Mouse (Mus musculus) Patski (cell line): Measurements from ENCODE around the gene Nptn. TPM values are rescaled to one million over a fixed set of nuclear protein-coding genes. Genes with fewer than 3 reads are reported as not detected.

Experiments used
- ATAC-seq: fragments of 100-300 bp; one replicate; pipeline ENCODE4 v1.8.0; 2021
- CTCF ChIA-PET: fragments of 350-600 bp; sonication (Branson Sonifier 250); formaldehyde crosslinking; loops from one replicate; lab custom pipeline; 2022; ENCODE audit warnings: inconsistent platforms; lab: Charles Lee
- POLR2A ChIA-PET: fragments of 350-600 bp; sonication (Branson Sonifier 250); formaldehyde crosslinking; loops from one replicate; lab custom pipeline; 2022; ENCODE audit warnings: antibody characterized with exemption, inconsistent platforms; lab: Charles Lee
- DNase-seq: peaks from one replicate; pipeline ENCODE4 v3.0.0-alpha.2; 2011; ENCODE audit warnings: low read depth, low spot score
- H3K27me3 ChIP-seq: fragments of 371-371 bp; one replicate; pipeline ENCODE4 v1.5.1; 2021
- CTCF ChIP-seq: fragments of 100-300 bp; IDR thresholded peaks from one replicate; pipeline ENCODE4 v1.5.1; 2021
- in situ Hi-C: fragments of 300-500 bp; cut with MboI; formaldehyde crosslinking; loops from 3 replicates; pipeline ENCODE4 v1.11.1; 2018; ENCODE audit warnings: low pct_unique_long_range_greater_than_20kb, mixed read lengths
- polyA plus RNA-seq: library from polyadenylated mRNA; unstranded; gene quantifications from one replicate; pipeline ENCODE4 v1.2.3, GENCODE M21; 2021

Gene Nptn
- polyA plus RNA-seq, 1 experiment from 2014 or later: 424 TPM

DNA sequence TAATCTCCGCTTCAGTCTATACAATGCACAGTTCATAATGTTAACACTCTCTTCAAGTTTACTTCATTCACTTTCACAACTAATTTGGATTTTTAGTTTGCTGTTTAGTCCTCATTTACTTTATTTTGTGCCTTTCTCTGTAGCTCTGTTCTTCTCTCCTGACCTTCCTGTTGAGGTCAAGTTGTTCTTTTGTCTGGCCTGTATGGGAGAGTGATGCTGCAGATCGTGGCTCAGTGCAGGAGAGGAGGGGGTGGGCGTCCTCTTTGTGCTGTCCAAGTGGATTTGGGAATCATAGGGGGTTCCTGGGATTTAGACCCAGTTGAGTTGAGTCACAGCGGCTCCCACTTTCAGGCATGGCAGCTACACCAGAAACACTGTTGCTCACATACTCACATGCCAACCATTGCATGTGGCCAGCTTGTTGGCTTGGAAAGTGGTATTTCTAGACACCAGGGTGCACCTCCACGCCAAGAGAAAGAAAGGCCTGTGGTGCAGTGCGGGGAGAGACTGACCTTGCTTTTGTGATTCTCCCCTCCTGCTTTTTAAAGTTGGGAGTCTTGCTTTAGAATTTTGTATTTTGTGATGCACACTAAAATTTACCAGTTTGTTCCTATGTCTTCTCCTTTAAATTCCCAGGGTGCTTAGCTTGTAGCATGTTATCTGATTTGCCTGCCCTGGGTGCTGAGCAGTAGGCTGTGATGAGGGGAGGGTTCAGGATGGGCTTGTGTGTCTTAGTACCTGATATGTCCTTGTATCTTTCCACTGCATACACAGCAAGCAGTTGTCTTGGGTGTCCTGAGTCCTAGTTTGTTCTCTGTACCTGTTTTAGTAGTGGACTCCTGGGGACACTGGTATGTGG, 66.6 kb downstream of the Nptn start:
- in situ Hi-C loops: no loop called here
- CTCF ChIA-PET: no interaction called here
- no peaks in the 10 kb centered on the region for H3K27me3 ChIP-seq
- DNase-seq (no peak), ATAC-seq (no peak)
- POLR2A ChIA-PET: interaction anchor here (0.6 kb wide), 1 partner anchor 68 kb away, joined by 3 read pairs; no protein-coding TSS in a partner anchor
- TF ChIP-seq CTCF: no peak

DNA sequence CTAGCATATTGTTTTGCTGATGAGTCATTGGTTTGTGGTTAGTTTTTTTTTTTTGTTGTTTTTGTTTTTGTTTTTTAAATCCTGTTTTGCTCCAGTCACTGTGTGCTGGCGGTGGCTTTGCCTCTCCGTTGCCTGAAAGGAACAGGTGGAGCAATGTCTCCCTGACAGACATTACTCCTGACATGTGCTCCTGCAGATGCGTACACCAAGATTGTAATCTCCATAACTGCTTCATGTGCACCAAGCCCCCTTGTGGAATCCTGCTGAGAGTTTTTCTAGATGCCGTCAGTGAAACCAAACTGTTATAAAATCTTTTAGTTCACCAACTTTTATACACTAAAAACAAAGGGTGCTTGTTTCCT, 67.2 kb downstream of the Nptn start:
- no peaks in the 10 kb centered on the region for H3K27me3 ChIP-seq
- CTCF ChIA-PET: no interaction called here

DNA sequence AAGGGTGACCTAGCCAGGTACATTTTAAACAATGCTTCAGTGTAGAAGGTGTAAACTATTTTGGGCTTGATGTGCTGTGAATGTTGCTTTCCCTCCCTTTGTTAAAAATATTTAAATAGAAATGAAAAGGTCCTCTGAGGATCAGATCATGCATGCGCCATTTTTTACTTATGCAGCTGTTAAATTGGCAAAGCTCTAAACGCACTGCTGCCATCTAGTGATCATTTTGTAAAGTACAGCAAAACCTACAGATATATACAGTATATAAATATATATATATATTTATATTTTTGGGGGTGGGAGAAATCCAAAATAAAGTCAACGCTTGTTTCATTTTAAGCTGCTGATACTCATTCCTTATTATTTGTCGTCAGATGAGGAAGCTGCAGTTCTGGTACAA, 70.0 kb downstream of the Nptn start:
- ATAC-seq: no peak
- TF ChIP-seq CTCF: peak; percentile 51
- no peaks in the 10 kb centered on the region for H3K27me3 ChIP-seq
- ChIA-PET CTCF (interaction anchor here (0.9 to 2.5 kb wide), 7 partner anchors 10 to 110 kb away, joined by 3 to 19 read pairs (median 6); partner anchors contain the start of gene Nptn), POLR2A (interaction anchor here (0.7 kb wide), 1 partner anchor 69 kb away, joined by 3 read pairs; no protein-coding TSS in a partner anchor)
- in situ Hi-C loops: loop anchor here (5.0 kb wide), 1 partner anchor 110 kb away; no protein-coding TSS in a partner anchor
- no peak for DNase-seq

More for the DNA sequence above, 67.2 kb downstream of the Nptn start:
- in situ Hi-C loops: no loop called here
- no peak for ATAC-seq
- no peak for DNase-seq
- POLR2A ChIA-PET: no interaction called here
- no peak for TF ChIP-seq CTCF

DNA sequence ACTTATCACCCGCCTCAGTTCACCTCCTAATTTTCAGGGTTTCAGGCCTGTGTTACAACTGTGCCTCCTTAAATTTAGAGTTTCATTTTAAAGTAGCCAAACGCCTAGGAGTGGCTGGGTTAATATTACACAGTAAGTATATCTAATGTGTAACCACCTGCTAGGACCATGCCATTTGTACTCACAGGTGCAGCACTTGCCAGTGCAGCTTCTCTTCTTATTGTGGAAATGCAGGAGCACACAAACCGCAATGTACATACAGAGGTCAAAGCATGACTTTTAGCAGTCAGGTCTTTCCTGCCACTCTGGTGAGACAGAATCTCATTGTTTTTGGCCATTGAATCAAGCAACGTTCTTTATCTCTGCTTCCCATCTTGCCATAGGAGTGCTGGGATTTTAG, 72.5 kb downstream of the Nptn start:
- CTCF ChIA-PET: interaction anchor here (1.5 kb wide), 2 partner anchors 19 to 76 kb away, joined by 3 to 4 read pairs; no protein-coding TSS in a partner anchor

DNA sequence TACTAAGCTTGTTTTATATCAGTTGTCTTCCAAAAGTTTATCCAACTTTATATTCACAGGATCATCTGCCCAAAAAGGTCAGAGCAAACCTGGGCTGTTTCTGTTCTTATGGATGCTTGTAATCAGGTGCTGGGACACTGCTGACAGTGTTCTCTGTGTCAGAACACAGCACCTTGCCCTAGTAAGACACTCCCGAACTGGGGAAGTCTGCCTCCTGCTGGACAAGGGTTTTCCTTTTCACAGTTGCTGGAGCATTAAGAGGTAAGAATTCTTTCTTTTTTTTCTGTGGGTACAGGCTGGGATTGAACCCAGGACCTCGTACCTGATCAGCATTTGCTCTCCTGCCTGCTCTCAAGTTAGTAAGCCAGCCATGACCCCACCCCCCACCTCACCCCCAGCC, 74.4 kb downstream of the Nptn start:
- TF ChIP-seq CTCF: peak; percentile 45
- ATAC-seq (no peak), DNase-seq (no peak)
- in situ Hi-C loops: no loop called here
- POLR2A ChIA-PET: no interaction called here
- CTCF ChIA-PET: interaction anchor here (0.8 to 2.0 kb wide), 3 partner anchors 12 to 77 kb away, joined by 4 to 8 read pairs (median 5); partner anchors contain the start of gene Nptn
- H3K27me3 ChIP-seq: no peaks in the 10 kb centered on the region

More for the DNA sequence above, 72.5 kb downstream of the Nptn start:
- POLR2A ChIA-PET: no interaction called here
- TF ChIP-seq CTCF: no peak
- H3K27me3 ChIP-seq: no peaks in the 10 kb centered on the region
- DNase-seq (no peak), ATAC-seq (no peak)
- in situ Hi-C loops: loop anchor here (5.0 kb wide), 1 partner anchor 112 kb away; no protein-coding TSS in a partner anchor

DNA sequence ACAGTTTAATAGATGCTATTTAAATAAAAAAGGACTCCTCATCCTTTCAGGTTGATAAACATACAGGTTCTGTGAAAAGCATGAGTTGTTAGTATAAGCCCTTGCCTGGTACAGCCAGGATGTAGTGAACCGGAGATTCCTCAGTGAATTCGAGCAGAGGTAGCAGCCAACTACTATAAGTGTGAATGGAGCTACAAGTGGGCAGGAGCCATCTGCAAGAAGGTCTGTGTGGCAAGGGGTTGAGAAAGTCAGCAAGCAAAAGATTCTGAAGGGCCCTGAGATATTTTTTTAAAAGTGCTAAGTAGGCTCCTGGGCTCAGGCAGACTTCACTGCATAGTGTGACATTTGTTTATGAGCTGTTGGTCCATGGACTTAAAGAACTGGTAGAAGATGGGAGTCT, 74.8 kb downstream of the Nptn start:
- TF ChIP-seq CTCF: no peak
- ChIA-PET CTCF (interaction anchor here (1.9 to 2.0 kb wide), 3 partner anchors 18 to 78 kb away, joined by 4 to 8 read pairs (median 5); partner anchors contain the start of gene Nptn), POLR2A (no interaction called here)
- H3K27me3 ChIP-seq: no peaks in the 10 kb centered on the region
- in situ Hi-C loops: no loop called here
- no peak for DNase-seq
- no peak for ATAC-seq

DNA sequence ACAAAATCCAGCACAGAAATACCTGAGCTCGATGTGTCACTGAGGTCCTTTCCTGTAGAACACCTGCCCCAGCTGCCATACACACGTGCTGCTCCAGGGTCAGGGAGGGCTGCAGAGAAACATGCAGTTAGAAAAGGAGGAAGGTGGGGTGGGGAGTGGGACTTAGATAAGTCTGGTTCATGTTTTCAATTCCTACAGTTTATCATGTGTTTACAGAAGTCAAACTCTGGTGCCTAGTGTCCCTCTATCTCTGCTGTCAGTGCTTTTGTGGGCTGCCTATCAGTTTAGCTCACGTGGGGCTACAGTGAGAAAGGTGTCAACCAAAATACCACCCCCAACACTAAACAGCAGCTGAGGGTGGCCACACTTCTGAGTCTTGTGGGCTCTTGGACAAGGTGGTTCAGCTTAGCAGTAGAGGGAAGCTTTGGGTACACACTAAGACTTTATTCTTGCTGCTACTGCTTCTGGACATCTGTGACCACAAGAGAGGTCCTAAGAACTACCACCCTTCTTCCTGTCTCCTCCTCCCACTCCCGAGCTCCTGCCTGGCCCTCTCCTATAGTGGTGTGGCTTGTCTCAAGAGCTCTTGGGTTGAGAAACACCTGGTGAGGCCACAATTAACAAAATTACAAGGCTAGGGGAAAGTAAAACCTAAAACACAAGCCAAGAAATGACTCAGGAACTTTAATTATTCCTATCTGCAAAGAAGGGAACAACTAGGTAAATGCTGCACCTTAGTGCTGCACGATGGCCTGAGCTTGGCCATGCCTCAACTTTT, 75.9 kb downstream of the Nptn start:
- POLR2A ChIA-PET: interaction anchor here (1.3 kb wide), 1 partner anchor 10 kb away, joined by 4 read pairs; no protein-coding TSS in a partner anchor
- no peak for TF ChIP-seq CTCF
- CTCF ChIA-PET: interaction anchor here (1.0 to 2.0 kb wide), 4 partner anchors 19 to 79 kb away, joined by 3 to 8 read pairs (median 4); partner anchors contain the start of gene Nptn
- H3K27me3 ChIP-seq: no peaks in the 10 kb centered on the region
- in situ Hi-C loops: no loop called here
- DNase-seq: no peak
- ATAC-seq: no peak

DNA sequence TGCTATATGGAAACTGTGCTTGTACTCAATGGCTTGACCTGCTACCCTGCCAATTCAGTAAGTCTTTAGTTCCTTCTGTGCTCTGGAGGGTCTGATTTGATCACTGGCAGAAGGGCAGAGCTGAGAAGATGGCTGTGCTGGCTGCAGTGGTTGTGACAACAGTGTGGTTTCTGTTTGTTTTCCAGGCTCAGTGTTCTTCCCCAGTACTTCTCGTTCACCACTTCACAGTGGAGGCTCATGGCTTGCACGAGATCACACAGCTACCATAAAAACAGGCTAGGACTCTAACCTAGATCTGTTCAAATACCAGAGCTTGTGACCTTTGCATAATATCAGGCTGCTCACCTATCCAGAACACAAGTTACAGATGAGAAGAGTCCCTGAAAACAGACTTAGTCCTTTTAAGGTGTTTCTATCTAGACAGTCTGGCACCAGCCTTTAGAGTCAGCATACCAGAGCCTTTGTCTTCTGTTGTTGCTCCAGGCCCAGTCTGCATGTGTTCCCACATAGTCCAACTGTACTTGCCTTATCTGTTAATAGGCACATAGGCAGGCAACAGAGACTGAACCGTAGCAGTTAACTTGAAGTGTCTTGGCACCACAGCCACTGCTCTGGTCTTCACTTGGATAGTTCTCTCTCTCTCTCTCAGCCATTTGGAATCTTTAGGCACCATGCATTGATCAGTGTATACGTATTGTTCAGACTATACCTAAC, 76.7 kb downstream of the Nptn start:
- POLR2A ChIA-PET: interaction anchor here (0.7 to 1.3 kb wide), 2 partner anchors 9 to 76 kb away, joined by 3 to 4 read pairs; no protein-coding TSS in a partner anchor
- H3K27me3 ChIP-seq: no peaks in the 10 kb centered on the region
- TF ChIP-seq CTCF: no peak
- CTCF ChIA-PET: interaction anchor here (1.9 to 2.0 kb wide), 2 partner anchors 20 to 80 kb away, joined by 4 to 5 read pairs; no protein-coding TSS in a partner anchor
- in situ Hi-C loops: no loop called here
- no peak for DNase-seq
- no peak for ATAC-seq

DNA sequence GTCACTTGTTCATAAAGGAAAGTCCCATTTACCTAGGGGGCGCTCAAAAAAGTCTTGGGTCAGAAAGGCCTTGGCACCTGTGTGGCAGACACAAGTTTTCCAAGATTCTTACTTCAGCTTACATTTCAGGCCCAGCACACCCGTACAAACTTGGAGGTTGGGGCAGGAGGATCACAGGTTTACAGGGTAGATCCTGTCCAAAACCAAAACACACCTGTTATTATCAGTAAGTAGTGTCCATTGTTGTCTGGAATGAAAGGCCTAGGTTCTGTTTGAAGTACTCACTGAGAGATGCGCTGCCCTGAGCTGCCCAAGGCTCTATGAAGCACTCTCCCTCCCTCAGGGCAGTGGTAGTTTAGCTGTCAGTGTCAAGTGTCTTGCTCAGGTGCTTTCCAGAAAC, 77.3 kb downstream of the Nptn start:
- POLR2A ChIA-PET: interaction anchor here (0.7 to 1.3 kb wide), 2 partner anchors 9 to 76 kb away, joined by 3 to 4 read pairs; no protein-coding TSS in a partner anchor
- in situ Hi-C loops: no loop called here
- no peaks in the 10 kb centered on the region for H3K27me3 ChIP-seq
- DNase-seq (no peak), ATAC-seq (no peak)
- TF ChIP-seq CTCF: no peak
- CTCF ChIA-PET: no interaction called here

DNA sequence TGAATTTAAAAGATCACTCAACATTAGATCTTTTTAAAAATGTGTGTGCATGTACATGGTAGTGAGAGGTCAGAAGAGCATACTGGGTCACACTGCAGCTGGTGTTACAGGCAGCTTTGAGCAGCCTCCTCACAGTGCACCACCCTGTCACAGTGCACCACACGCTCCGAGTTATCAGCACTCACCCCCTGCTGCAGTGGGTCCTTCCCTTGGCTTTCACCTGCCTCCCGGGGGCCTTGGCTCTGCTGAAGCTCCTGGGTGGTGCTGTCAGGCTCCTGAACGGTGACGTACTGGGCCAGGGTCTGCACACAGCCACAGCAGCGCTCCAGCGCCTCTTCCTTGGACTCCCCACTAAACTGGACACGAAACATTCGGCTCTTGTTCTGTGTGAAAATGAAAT, 77.9 kb downstream of the Nptn start:
- no peak for ATAC-seq
- POLR2A ChIA-PET: no interaction called here
- CTCF ChIA-PET: no interaction called here
- in situ Hi-C loops: no loop called here
- no peak for TF ChIP-seq CTCF
- no peaks in the 10 kb centered on the region for H3K27me3 ChIP-seq
- no peak for DNase-seq
